Mouse (Mus musculus): ENCODE measurements at regions not wholly inside any gene's neighbourhood (a gene's known extent, or its start where the extent isn't known, plus 50 kb on each side); places are given as distances from the start of the nearest gene placed in this dataset.

GRCm38 (mm10) chr16:47798838-47799237 is 484.7 kb upstream of the Dppa4 start:
- TF ChIP-seq MAX (IDR thresholded peaks at IDR 0.05): no peak
- no peak for TF ChIP-seq CTCF (IDR thresholded peaks at IDR 0.05; ENCODE audit: control insufficient read depth, insufficient read depth, insufficient read length)
- no peak for TF ChIP-seq CEBPB (IDR thresholded peaks at IDR 0.05; ENCODE audit: low read depth)
- no peak for TF ChIP-seq FOSL1 (IDR thresholded peaks at IDR 0.05; ENCODE audit: insufficient read depth, low read length, poor library complexity, severe bottlenecking)

Data from C2C12 (cell line).